Mouse (Mus musculus): ENCODE measurements around the gene Zmynd10.

DNA sequence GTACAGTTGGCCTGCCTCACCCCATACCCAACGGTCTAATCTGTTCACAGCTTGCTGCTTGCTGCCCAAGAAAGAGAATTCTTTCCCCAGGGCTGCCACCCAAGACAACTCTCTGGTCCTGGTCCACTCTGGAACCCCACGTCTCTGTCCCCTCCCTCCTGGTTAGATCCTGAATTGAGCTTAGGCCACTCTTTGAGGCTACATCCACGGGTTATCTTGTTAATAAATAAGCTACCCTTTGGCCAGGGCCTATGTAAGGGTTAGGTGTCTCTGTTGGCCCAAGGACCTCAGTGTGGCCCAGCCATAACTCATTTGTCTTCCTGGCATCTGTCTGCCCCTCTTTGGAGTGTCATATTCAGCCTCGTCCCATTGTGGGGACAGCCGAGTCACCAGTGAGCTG lies 51.3 kb downstream of the Zmynd10 start:
- TF ChIP-seq POLR2A (IDR thresholded peaks at IDR 0.05; ENCODE audit: extremely low read depth, insufficient read depth, low read length) (no peak), CTCF (IDR thresholded peaks at IDR 0.05; ENCODE audit: low read depth, low read length) (no peak)
